Mouse (Mus musculus): ENCODE measurements around the gene Igfbp1.

DNA sequence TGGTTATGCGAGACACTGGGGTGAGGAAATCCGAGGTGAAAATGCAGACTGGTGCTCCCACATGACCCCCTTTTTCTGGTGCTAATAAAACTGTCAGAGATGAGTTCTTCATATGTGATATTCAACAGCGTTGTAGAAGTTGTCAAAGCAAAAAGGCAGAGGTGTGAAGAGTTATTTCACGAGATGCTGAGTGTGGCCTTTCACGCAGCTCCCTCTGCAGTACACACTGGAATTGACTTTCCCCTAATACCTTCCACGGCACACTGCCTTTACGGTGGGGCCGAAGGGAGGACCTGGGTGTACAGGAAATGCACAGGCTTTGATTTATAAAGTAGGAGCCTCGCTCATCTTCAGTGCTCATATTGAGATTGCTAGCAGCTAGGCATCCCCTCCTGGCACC lies 4.4 kb upstream of the Igfbp1 start:
- TF ChIP-seq CTCF (IDR thresholded peaks at IDR 0.05; ENCODE audit: control insufficient read depth, insufficient read depth, low read length) (no peak), POLR2A (IDR thresholded peaks at IDR 0.05; ENCODE audit: borderline replicate concordance, control insufficient read depth, low read depth, low read length) (no peak)

Data from bone marrow, adult 2 months (tissue).